Mouse (Mus musculus): Measurements from ENCODE around the gene Ncr1. TPM values are rescaled to one million over a fixed set of nuclear protein-coding genes. Genes with fewer than 3 reads are reported as not detected.
"Not testable (repeated sequence)": the region's sequence is repeated elsewhere in the genome, so short reads cannot be mapped to it uniquely, and the experiment has no call there.

Gene Ncr1
- 0.21 TPM in 1 of 2 replicates, not detected in the other for polyA plus RNA-seq (2015; fragmentation: Nextera tagmentation; extraction: Ambion mirVana)

DNA sequence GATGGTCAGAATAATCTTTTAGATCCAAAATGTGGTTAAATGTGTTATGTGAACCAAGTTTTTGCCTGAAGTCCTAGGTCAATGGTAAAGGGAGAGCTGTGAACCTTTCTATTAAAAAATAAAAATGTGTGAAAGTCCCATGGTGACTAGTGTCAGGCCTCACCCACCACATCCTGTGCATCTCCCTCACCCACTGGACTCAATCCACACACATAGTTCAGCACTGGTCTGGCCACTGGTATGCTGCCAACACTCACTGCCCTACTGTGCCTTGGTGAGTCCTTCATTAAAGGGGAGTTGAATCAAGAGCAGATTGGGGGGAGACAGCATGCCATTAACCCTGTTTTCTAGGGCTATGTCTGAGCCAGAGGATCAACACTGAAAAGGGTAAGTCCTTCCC is at the start of gene Ncr1:
Gene Ncr1 (plus strand): TSS at position 216 of the 400 bp plus-strand sequence.
- Histone ChIP-seq H3K9me3 (replicated peaks) (no peaks in the 10 kb centered on the region), H3K4me2 (no peak within 1 kb of the TSS), H3K4me3 (replicated peaks) (no peak within 1 kb of the TSS), H3K27ac (replicated peaks) (no peak within 1 kb of the TSS), H3K9ac (no peak within 1 kb of the TSS), H3K4me1 (replicated peaks) (no peaks in the 10 kb centered on the region), H3K36me3 (replicated peaks) (no peaks in the 10 kb centered on the region), H3K27me3 (no peaks in the 10 kb centered on the region)
- ATAC-seq (ENCODE audit: insufficient read depth): no peak

GRCm38 (mm10) chr7:4292638-4293037 is 44.9 kb upstream of the Ncr1 start:
- no peak for ATAC-seq (ENCODE audit: insufficient read depth)
- H3K9ac ChIP-seq: no peak overlapping the region
- H3K36me3 ChIP-seq (replicated peaks): no peaks in the 10 kb centered on the region
- no peak overlapping the region for H3K27ac ChIP-seq (replicated peaks)
- H3K4me3 ChIP-seq (replicated peaks): no peak overlapping the region
- no peak overlapping the region for H3K4me2 ChIP-seq
- no peaks in the 10 kb centered on the region for H3K4me1 ChIP-seq (replicated peaks)
- H3K9me3 ChIP-seq (replicated peaks): no peaks in the 10 kb centered on the region
- no peaks in the 10 kb centered on the region for H3K27me3 ChIP-seq
- WGBS (ENCODE audit: insufficient replicate concordance): 54% methylated on average over 5 of the region's 5 CpGs

GRCm38 (mm10) chr7:4297189-4297588 is 40.3 kb upstream of the Ncr1 start:
- Histone ChIP-seq H3K36me3 (replicated peaks) (no peaks in the 10 kb centered on the region), H3K4me2 (no peak overlapping the region), H3K9ac (no peak overlapping the region), H3K27me3 (no peaks in the 10 kb centered on the region), H3K4me3 (replicated peaks) (no peak overlapping the region), H3K4me1 (replicated peaks) (no peaks in the 10 kb centered on the region), H3K27ac (replicated peaks) (no peak overlapping the region), H3K9me3 (replicated peaks) (no peaks in the 10 kb centered on the region)
- ATAC-seq (ENCODE audit: insufficient read depth): no peak
- 9% methylated on average over 1 of the region's 1 CpGs for WGBS (ENCODE audit: insufficient replicate concordance)

DNA sequence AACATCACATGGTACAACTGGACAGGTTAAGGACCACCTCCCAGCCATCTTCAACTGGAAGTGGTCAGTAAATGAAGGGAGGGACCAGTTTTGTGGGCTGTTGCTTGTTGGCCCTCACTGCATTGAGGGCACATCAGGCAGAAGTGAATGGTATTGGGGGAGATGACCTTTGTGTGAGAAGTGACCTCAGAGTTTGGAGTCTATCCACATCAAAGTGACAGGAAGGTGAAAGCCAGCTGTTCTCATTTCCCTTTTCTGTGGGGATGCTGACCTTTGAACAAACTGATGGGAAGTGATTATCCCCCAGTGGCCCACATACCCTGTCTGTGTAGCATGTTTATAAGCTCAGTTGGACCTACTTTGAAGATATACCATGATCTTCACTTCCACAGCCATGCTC is 37.4 kb upstream of the Ncr1 start:
- no peaks in the 10 kb centered on the region for H3K9me3 ChIP-seq (replicated peaks)
- no peak overlapping the region for H3K4me3 ChIP-seq (replicated peaks)
- no peak overlapping the region for H3K9ac ChIP-seq
- H3K4me1 ChIP-seq (replicated peaks): no peaks in the 10 kb centered on the region
- no peaks in the 10 kb centered on the region for H3K27me3 ChIP-seq
- no peak overlapping the region for H3K4me2 ChIP-seq
- no peaks in the 10 kb centered on the region for H3K36me3 ChIP-seq (replicated peaks)
- no peak overlapping the region for H3K27ac ChIP-seq (replicated peaks)
- ATAC-seq (ENCODE audit: insufficient read depth): no peak

- 65% methylated on average over 1 of the region's 1 CpGs for WGBS (ENCODE audit: insufficient replicate concordance)
- no peaks in the 10 kb centered on the region for H3K27me3 ChIP-seq
- no peak overlapping the region for H3K4me3 ChIP-seq (replicated peaks)
- H3K4me2 ChIP-seq: no peak overlapping the region
- no peaks in the 10 kb centered on the region for H3K4me1 ChIP-seq (replicated peaks)
- H3K9me3 ChIP-seq (replicated peaks): no peaks in the 10 kb centered on the region
- H3K36me3 ChIP-seq (replicated peaks): no peaks in the 10 kb centered on the region
- ATAC-seq (ENCODE audit: insufficient read depth): no peak
- H3K9ac ChIP-seq: no peak overlapping the region
- H3K27ac ChIP-seq (replicated peaks): no peak overlapping the region
Observed at GRCm38 (mm10) chr7:4303457-4303856, 34.1 kb upstream of the Ncr1 start.

DNA sequence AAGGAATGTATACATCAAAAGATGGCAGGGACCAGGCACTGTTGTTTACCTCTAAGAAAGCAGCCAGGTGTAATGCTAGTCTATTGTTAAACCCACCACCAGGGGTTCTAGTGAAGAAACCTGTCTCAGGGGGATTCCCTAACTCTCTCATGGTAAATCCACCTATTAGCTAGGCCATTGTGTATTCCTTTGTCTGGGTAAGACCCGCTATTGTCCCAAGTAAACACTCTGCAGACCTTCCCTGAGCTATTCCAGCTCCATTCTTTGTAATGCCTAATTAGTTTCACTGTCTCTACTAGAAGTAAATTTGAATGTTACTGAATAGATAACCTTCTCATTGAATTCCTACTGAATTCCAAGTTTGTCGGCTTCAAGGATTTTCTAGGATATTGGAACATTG is 24.4 kb upstream of the Ncr1 start:
- H3K27me3 ChIP-seq; H3K4me2 ChIP-seq; H3K4me1 ChIP-seq (replicated peaks); H3K9me3 ChIP-seq (replicated peaks); H3K9ac ChIP-seq; H3K27ac ChIP-seq (replicated peaks); H3K4me3 ChIP-seq (replicated peaks); H3K36me3 ChIP-seq (replicated peaks); ATAC-seq (ENCODE audit: insufficient read depth): not testable (repeated sequence)
- WGBS (ENCODE audit: insufficient replicate concordance): 69% methylated on average over 2 of the region's 2 CpGs

DNA sequence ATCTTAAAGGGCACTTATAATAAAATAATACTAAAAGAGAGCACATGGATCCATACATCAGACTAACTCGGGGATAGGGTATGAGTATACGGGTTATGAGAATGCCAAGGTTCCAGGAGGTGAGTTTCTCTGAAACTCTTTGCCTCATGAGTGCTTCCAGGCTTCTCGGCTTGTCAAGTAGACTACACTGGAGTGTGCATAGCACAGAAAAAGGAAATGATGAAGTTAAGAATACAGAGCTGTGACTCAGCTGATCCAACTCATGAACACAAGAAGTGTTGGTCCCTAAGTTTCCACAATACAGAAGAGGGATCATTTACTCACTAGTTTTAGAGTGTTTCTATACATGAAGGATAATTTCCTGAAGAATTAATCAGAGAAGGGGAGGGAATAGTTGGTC is 24.0 kb upstream of the Ncr1 start:
- H3K4me3 ChIP-seq (replicated peaks); H3K9me3 ChIP-seq (replicated peaks); H3K9ac ChIP-seq; H3K4me1 ChIP-seq (replicated peaks); H3K36me3 ChIP-seq (replicated peaks); ATAC-seq (ENCODE audit: insufficient read depth); H3K4me2 ChIP-seq; H3K27ac ChIP-seq (replicated peaks); H3K27me3 ChIP-seq: not testable (repeated sequence)
- 56% methylated on average over 3 of the region's 3 CpGs for whole genome bisulfite sequencing (ENCODE audit: insufficient replicate concordance)

- H3K4me1 ChIP-seq (replicated peaks): no peaks in the 10 kb centered on the region
- no peak overlapping the region for H3K9ac ChIP-seq
- no peak for ATAC-seq (ENCODE audit: insufficient read depth)
- H3K9me3 ChIP-seq (replicated peaks): no peaks in the 10 kb centered on the region
- H3K4me3 ChIP-seq (replicated peaks): no peak overlapping the region
- WGBS (ENCODE audit: insufficient replicate concordance): 33% methylated on average over 2 of the region's 2 CpGs
- no peaks in the 10 kb centered on the region for H3K27me3 ChIP-seq
- H3K36me3 ChIP-seq (replicated peaks): no peaks in the 10 kb centered on the region
- H3K4me2 ChIP-seq: no peak overlapping the region
- no peak overlapping the region for H3K27ac ChIP-seq (replicated peaks)
Observed at GRCm38 (mm10) chr7:4323301-4323700, 14.2 kb upstream of the Ncr1 start.

DNA sequence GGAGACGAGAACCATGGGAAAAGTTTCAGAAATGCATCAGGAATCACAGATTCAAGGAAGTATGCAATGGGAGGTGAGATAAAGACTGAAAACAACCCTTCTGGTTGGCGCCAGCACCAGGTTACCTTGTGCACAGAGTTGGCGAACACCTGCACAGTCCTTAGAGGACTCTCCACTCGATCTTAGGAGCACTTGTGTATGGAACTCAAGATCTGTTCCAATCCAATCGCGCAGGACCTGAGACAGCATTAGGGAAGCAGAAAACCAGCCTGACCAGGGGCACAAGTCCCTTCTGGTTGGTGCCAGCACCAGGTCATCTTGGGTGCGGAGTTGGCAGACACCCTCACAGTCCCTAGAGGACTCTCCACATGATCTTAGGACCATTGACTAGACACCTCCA is 36.0 kb downstream of the Ncr1 start:
- no peak overlapping the region for H3K4me3 ChIP-seq (replicated peaks)
- H3K36me3 ChIP-seq (replicated peaks): no peaks in the 10 kb centered on the region
- no peak for ATAC-seq (ENCODE audit: insufficient read depth)
- no peaks in the 10 kb centered on the region for H3K27me3 ChIP-seq
- H3K9me3 ChIP-seq (replicated peaks): no peaks in the 10 kb centered on the region
- no peak overlapping the region for H3K4me2 ChIP-seq
- 53% methylated on average over 7 of the region's 7 CpGs for WGBS (ENCODE audit: insufficient replicate concordance)
- H3K27ac ChIP-seq (replicated peaks): no peak overlapping the region
- no peaks in the 10 kb centered on the region for H3K4me1 ChIP-seq (replicated peaks)
- H3K9ac ChIP-seq: no peak overlapping the region

Small RNA genes lying within 50 kb of the gene (microRNA-seq; reads per million reads assigned to microRNA genes)
- not detected for gene Gm24752
- not detected for gene Gm25349

Other genes with a start within 250 kb of the Ncr1 start
- 0.38 and 0.39 TPM in 2 replicates for gene Ttyh1, start 218.3 kb upstream of the Ncr1 start, polyA plus RNA-seq (2015; fragmentation: Nextera tagmentation; extraction: Ambion mirVana)
- 20.1 and 25.2 TPM in 2 replicates for gene Leng8, start 200.7 kb upstream of the Ncr1 start, polyA plus RNA-seq (2015; fragmentation: Nextera tagmentation; extraction: Ambion mirVana)
- 0.98 TPM in 2 replicates for gene Leng9, start 187.3 kb upstream of the Ncr1 start, polyA plus RNA-seq (2015; fragmentation: Nextera tagmentation; extraction: Ambion mirVana)
- 6.1 and 6.3 TPM in 2 replicates for gene Cdc42ep5, start 172.9 kb upstream of the Ncr1 start, polyA plus RNA-seq (2015; fragmentation: Nextera tagmentation; extraction: Ambion mirVana)
- 0.62 and 0.76 TPM in 2 replicates for gene Lilra5, start 100.0 kb upstream of the Ncr1 start, polyA plus RNA-seq (2015; fragmentation: Nextera tagmentation; extraction: Ambion mirVana)
- 3.0 and 3.2 TPM in 2 replicates for gene Gp6, start 60.0 kb downstream of the Ncr1 start, polyA plus RNA-seq (2015; fragmentation: Nextera tagmentation; extraction: Ambion mirVana)
- gene Rdh13, start 107.9 kb downstream of the Ncr1 start, polyA plus RNA-seq (2015; fragmentation: Nextera tagmentation; extraction: Ambion mirVana): 4.5 and 4.6 TPM in 2 replicates
- 1.4 and 1.8 TPM in 2 replicates for gene Eps8l1, start 123.0 kb downstream of the Ncr1 start, polyA plus RNA-seq (2015; fragmentation: Nextera tagmentation; extraction: Ambion mirVana)
- 17.4 and 20.9 TPM in 2 replicates for gene Ppp1r12c, start 164.0 kb downstream of the Ncr1 start, polyA plus RNA-seq (2015; fragmentation: Nextera tagmentation; extraction: Ambion mirVana)
- gene Tnnt1, start 178.7 kb downstream of the Ncr1 start, polyA plus RNA-seq (2015; fragmentation: Nextera tagmentation; extraction: Ambion mirVana): 11.7 and 16.9 TPM in 2 replicates
- 0.39 and 1.3 TPM in 2 replicates for gene Tnni3, start 186.5 kb downstream of the Ncr1 start, polyA plus RNA-seq (2015; fragmentation: Nextera tagmentation; extraction: Ambion mirVana)
- gene Dnaaf3, start 194.7 kb downstream of the Ncr1 start, polyA plus RNA-seq (2015; fragmentation: Nextera tagmentation; extraction: Ambion mirVana): 0.07 and 0.26 TPM in 2 replicates
- gene Syt5, start 209.8 kb downstream of the Ncr1 start, polyA plus RNA-seq (2015; fragmentation: Nextera tagmentation; extraction: Ambion mirVana): 0.35 and 0.77 TPM in 2 replicates